Mouse (Mus musculus) embryo, embryonic 9.5 days (tissue): ENCODE results near the gene Scn10a.
A peak's percentile ranks its signal among the peaks of the same experiment; 100 is the strongest.

Source experiments
- DNase-seq: peaks from one replicate; pipeline ENCODE4 v3.0.0-alpha.2; 2017; ENCODE audit errors: extremely low spot score

Scn10a gene

DNA sequence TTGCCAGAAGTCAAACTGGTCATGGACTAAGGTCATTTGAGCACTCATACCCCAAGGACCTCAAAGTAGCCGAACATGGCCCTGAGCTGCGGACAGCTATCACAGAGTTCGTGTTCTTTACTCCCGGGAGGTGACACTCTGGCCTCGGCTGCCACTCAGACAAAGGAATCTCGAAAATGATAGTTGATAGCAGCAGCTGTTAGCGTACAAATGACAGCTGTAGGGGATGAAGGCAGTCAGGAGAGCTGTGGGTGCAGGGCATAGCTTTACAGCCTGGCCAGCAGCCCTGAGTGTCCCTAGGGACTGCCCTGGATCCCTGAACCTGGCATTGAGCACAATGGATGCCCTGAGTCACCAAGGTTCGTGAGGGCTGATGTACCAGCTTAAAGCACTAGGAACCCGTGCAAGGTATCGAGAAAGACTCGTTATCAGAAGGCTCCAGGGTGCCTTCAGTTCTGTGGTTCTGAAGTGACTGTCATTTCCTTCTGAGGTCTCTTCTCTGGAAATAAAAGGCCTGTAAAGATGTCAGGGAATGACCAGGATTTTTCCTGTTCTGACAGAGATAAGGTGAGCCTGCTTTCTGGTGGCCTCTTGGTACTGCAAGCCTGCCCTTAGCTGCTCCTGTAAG is 84.8 kb downstream of the Scn10a start:
- DNase-seq = no peak

GRCm38 (mm10) chr9:119633475-119633874 is 85.6 kb downstream of the Scn10a start:
- no peak for DNase-seq

GRCm38 (mm10) chr9:119632801-119633200 is 86.3 kb downstream of the Scn10a start:
- no peak for DNase-seq

- peak; percentile 25 for DNase-seq
These were observed 87.1 kb downstream of the Scn10a start for GRCm38 (mm10) chr9:119631899-119632533.

GRCm38 (mm10) chr9:119631393-119631898 is 87.7 kb downstream of the Scn10a start:
- DNase-seq = no peak

DNA sequence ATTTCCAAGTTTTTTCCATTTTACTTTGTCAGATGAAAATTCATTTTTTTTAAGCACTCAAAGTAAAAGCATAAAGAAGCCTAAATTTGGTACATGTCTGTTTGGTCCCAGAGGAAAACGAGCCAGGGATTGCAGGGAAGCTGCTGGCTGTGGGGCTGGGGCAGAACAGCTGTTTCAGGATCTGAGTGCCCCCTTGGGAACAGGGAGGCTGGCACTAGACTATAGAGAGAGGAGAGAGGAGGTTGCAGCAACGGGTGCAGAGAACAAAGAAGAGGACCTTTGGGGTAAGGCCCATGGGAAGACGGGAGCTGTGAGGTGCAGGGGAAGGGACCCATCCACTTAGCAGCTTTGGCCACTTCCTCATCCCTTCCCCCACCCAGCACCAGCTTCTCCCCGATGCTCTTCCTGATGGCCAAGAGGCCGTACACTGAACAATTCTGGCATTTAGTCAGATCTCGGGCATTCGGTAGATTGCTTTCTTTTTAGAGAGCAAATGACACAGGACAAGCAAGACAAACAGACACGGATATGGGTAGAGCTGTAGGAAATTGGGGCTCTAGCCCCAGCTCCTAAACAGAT is 90.3 kb downstream of the Scn10a start:
- DNase-seq = no peak

DNA sequence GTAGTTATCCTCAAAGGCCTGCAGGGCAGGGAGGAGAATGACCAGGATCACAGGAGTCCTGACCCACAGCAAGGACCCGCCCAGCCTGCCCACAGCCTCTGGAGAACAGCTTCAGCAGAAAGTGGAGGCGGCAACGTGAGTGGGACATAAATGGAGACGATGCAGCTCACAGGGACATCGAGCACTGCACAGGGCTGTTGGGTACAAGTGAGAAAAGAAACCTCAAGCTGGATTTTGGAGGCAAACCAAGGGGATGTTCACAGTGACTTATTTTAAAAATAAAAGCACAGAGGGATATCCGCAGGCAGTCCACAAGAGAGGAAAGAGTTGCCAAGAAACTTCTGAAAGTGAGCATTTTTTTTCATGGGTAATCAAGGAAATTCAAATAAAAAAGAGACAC is 91.9 kb downstream of the Scn10a start:
- no peak for DNase-seq

- DNase-seq = no peak
These were observed 95.0 kb downstream of the Scn10a start for GRCm38 (mm10) chr9:119624151-119624550.

DNA sequence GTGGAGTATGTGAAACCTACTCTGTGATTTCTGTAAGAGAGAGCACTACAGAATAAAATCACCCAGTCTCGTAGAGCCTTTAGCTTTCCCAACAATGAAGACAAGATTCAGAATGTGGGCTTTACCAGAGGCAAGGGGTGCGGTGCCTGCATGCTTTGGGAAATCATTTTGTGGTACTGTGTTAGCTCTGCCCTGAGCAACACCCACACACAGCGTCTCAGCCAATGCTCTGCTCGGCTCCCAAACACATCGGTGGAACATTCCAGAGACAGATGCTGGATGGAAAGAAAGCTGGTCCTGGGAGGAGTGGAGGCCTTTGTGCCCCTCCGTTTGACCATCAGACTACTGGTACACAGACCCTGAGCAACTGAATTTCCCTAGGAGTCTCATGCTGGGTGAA is 104.3 kb downstream of the Scn10a start:
- no peak for DNase-seq

DNA sequence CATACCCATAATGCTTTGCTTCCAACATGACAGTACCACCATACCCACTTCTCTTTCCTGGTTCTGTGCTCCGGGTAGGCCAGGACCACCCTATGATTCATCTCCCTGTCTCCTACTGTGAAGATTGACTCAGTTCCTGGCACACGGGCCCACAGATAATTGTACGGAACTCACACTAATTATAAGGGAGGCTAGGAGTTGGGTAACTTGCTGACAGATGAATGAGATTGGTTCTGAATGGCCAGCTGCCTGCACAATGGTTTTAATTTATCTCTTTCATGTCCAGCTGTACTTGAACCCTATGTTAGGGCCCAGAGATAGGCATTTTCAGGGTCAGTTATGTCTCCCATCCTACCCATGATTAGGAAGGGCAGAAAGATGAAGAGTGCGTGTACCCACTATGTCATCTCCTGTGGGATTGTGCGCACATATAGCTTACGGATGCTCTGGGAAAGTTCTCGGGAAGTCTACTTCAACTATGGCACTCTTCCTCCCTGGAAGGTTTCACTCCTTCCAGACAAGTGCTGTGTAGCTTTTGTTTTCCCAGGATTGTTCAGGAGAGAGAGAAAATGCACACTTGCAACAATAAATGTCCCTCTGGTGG is 108.5 kb downstream of the Scn10a start:
- no peak for DNase-seq

- no peak for DNase-seq
These were observed 112.2 kb downstream of the Scn10a start for GRCm38 (mm10) chr9:119606906-119607305.

GRCm38 (mm10) chr9:119604607-119605006 is 114.5 kb downstream of the Scn10a start:
- no peak for DNase-seq

DNA sequence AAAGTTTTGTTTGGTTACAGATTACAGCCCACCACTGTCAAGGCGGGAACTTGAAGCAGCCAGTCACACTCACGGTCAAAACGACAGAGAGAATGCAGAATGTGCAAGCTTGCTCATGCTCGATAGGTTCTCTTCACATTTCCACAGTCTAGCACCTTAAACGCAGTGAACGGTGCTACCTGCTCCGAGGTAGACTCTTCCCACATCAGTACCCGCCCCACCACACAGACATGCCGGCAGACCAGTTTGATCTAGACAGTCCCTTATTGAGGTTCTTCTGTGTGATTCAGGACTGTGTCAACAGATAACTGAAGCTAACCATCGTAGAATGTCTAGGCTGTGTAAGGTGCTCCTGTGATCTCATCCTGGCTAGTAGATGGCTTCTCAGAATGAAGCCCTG is 120.6 kb downstream of the Scn10a start:
- DNase-seq = no peak

DNA sequence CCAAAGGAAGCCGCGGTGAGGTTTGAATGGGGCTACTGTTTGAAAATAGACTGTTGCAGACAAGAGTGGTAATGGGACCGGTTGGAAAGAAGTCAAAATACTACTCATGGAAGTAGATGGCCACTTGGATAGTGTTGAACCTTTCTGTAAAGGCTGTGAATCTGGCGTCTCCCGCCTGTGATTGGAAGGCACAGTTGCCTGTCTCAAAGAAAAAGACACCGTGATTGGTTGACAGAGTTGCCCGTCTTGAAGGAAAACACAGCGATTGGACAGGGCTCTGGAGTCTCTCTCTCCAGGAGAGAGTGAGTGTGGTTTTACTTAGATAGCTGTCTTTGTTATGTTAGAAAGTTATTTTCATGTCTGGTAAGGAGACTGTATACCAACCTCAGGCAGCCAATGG is 121.8 kb downstream of the Scn10a start:
- no peak for DNase-seq

DNA sequence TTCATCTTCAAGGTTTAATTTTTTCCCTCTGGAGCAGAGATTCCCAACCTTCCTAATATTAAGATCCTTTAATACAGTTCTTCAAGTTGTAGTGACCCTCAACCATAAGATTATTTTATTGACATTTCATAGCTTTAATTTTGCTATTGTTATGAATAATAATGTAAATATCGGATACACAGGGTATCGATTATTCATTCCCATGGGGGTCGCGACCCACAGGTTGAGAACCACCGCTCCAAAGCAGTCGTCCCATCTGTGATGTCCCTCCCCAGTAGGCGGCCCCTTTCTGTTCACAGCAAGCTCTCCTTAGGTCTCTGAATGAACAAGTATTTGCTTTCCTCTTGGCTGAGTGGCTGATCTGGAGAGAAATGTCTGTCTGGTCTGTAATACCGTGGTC is 129.5 kb downstream of the Scn10a start:
- no peak for DNase-seq

DNA sequence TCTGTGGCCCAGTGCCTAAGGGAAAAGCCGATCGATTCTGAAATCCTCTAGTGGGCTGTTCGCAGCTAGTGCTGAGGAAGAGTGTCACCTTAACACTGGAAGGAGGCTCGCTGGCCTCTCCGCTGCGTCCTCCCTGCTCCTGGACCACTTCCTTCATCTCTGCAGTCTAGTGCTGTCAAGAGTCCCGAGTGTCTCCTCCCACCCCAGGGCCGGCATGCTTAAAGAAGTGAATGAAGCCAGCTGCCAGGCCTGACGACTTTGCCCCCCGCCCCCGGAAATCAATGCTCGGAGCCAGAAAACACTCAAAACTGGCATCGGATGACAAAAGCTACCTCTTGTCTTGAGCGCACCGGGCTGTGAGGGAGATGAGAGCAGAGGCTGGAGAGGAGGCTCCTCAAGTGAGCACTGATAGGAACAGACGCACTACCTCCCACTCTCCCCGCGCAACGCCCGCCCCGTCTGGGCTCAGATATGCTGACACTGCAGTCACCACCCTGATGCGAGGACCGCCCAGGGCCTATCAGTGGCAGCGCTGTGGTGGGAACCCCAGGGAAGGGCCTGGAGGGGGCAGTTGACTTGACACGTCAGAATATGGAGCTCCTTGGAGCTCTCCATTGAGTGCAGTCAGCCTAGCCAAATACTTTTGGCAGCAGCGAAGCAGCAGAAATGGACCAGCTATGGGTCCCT is 130.2 kb downstream of the Scn10a start:
- DNase-seq = no peak

GRCm38 (mm10) chr9:119580668-119581067 is 138.5 kb downstream of the Scn10a start:
- peak; percentile 80 for DNase-seq

GRCm38 (mm10) chr9:119580187-119580586 is 138.9 kb downstream of the Scn10a start:
- no peak for DNase-seq

DNA sequence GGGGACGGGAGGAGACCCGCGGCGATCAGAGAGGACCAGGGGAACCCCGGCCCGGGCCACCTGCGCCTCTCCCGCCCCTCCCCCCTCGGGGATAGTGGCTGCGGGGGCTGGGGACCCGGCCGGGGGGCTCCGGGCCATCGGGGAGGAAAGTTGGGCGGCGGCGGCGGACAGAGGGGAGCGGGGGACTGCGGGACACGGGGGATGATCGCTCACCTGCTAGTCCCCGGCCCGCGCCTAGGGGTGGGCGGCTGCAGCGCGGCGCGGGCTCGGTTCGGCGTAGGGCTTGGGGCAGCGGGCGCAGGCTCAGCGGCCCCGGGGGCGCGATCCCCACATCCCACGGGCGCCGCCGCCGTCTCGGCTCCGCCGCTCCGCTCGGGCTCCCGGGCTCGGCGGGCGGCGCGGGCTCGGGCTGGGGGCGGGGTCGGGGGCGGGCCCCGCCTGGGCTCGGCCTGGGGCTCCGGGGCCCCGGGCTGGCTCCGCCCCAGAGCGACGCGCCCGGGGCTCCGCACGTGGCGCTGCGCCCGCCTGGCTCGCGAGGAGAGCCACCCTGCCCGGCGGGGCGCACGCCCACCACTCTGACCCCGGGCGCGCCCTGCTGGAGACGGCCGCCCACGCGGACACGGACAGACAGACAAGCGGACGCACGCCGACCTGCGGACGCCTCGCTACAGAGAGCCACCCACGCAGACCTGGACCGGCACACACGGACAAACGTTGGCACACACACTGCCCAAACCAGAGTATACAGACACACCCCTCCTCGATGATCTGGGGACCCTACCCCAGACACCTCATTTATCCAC is 140.3 kb downstream of the Scn10a start, which contains the start of gene Scn5a:
TSS of gene Scn5a (minus strand) at position 381 of the 803 bp plus-strand sequence.
- DNase-seq = no peak

- peak; percentile 45 for DNase-seq
These were observed 140.8 kb downstream of the Scn10a start for GRCm38 (mm10) chr9:119578311-119578635.

GRCm38 (mm10) chr9:119576977-119577376 is 142.1 kb downstream of the Scn10a start:
- DNase-seq = no peak
